Mouse (Mus musculus): Measurements from ENCODE around the gene Dlg5. TPM values are rescaled to one million over a fixed set of nuclear protein-coding genes. Genes with fewer than 3 reads are reported as not detected.

Gene Dlg5
- under 1 TPM; 0.32 to 0.49 TPM for polyA plus RNA-seq (2017; shearing (Covaris generic))

DNA sequence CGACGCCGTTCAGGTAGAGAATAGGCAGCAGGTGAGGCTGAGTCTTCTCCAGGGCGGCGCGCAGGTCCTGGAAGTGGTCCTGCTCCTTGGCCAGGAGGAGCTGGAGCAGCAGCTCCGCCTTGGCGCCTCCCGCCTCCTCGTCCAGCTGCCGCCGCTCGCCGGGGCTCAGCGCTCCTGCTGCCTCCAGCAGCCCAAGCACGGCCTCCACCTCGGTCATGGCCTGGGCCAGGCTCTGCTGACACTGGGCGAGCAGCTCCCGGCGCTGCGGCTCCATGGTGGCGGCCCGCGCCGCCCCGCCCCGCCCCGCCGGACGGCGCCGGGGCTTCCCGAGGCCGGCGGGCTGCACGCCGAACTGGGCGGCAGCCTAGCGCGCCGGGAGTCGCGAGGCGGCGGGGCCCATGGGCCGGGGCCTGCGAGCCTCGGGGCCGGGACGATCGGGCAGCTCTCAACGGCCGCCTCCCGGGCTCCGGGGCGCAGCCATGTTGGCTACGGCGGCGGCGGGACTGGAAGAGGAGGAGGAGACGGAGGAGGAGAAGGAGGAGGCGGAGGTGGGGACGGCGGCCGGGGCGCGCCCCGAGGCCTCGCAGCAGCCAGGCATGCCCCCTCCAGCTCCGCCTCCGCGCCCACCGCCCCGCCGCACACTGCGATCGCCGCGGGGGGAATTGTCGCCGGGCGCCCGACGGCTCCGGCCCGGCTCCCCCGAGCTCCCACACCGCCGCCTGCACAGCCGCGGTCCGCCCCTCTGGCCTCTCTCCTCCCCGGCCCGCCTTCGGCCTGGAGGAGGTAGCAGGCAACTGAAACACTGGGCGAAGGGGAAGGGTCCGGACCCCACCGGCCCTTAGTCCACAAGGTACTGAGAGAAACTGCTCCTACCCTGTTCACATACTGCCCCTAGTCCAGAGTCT is at the start of gene Dlg5:
Gene Dlg5, minus strand, starts transcription at position 744 of the 905 bp plus-strand sequence.
- no peak for ATAC-seq

DNA sequence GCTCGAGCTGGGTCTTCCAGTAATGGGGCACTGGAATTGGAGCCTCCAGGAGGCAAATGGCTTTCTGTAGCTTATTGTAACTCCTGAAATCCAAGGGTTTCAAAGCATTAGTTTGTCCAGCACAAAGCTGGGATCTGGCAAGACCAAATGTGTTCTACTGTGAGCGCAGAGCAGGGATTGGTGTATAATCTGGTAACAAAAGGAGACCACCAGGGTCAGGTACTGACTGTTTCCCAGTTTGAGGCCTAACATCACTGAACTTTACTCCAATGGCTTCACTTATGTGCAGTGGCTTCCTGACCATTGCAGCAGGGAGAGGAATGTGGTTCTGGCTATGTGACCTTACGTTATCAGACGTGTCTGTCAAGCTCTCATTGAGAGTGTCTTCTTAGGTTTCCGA is 47.9 kb upstream of the Dlg5 start:
- no peak for ATAC-seq

DNA sequence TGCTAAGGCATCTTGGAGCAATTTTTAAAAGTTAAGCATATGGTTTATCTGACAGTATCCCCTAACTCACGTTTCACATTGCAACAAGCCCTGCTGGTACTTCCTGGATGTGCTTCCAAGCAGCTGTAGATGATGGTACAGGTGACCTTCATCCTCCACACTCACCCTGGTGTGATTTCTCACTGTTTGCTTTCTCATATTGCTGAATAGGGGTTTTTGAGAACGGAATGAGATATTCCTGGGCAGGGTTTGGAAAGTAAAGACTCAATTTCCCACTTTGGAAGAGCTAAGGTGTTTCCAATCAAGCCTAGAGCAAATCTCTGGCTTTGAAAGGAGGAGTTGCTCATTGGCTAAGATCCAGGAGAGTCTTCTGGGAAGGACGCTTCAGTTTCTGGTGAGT is 47.2 kb upstream of the Dlg5 start, which contains the start of gene E330034G19Rik:
Gene E330034G19Rik, plus strand, starts transcription at position 301 of the 400 bp plus-strand sequence.
- no peak for ATAC-seq

DNA sequence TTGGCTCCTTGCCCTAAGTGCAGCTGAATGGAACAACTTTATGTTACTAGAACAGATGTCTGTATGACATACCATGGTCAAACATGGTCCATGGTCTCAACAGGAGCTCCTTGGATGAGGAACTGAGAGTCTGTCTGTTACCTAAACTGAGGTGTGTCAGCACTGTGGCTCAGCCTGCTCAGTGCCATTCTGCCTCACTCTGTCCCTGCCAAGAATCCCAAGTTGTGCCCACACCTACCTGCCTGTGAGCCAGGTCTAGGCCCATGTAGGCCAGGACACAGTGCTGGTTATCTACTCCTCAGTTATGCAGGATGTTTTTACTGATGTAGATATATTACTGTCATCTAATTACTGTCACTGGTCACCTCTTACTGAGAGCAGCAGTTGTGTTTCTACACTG is 45.0 kb upstream of the Dlg5 start:
- no peak for ATAC-seq

DNA sequence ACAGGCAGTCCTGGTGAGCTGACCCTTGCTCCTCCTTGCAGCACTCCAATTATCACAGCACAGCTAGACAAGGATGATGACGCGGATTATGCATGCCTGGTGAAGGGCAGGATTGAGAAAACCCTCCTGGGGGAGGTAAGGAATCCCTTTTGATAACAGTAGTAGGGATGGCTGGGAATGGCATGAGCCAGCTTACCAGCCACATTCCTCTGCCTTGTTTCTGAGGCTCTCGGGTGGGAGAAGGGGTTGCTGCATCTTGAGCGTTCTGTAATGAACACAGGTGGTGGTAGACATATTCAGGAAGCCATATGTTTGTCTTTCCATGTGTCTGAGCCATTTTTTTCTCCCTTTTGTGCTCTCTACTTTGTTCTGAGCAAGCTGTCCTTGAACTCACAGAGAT is 40.4 kb upstream of the Dlg5 start:
- no peak for ATAC-seq

DNA sequence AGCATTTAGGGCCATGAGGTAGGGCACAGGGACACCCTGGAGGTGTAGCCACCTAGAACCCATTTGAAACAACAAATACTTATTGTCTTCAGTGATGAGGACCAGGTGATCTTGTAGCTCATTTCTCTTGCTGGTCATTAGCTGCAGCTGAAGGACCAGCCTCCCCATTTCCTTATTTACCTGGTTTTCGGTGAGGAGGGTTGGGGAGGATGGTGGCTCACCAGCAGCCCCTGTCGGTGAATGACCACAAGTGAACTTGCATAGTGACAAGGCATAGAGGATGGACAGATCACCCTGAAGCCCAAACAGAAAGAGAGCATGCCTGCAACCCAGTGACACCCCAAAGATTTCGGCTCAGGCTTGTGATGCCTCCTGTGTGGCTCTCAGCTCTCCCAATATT is 36.6 kb upstream of the Dlg5 start:
- no peak for ATAC-seq

DNA sequence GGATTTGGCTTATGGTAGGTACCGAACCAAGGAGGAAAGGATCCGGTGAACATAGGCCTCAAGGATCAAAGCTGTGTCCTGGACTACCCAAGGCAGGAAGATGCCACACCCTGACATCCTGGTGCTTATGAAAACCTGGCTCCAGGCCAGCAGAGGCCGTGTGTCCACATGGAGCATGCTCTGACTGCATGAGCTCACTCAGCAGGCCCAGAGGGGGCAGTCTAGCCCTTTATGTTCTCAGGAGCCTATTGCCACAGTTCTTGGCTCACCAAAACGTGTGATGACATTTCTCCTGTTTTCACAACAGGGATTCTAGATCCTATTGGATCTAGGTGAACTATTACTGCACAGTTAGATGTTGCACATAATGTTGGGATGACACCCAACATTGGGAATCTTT is 35.6 kb upstream of the Dlg5 start:
- ATAC-seq, result no peak

DNA sequence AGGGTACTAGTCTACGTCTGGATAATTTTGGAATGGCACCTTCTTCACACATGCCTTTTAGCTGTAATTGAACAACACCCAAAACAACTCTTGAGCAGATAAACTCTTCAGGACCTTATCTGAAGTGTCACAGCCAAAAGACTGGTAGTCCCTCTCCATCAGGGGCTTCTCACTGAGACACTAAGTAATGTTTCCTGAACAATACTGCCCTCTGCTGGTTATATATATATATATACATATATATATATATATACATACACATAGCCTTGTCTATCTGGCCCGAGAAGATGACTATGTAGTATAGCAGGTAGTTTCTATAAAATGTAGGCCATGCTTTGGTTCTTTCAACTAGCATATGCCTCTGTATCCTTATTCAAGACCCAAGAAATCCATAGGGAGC is 29.8 kb upstream of the Dlg5 start:
- no peak for ATAC-seq

DNA sequence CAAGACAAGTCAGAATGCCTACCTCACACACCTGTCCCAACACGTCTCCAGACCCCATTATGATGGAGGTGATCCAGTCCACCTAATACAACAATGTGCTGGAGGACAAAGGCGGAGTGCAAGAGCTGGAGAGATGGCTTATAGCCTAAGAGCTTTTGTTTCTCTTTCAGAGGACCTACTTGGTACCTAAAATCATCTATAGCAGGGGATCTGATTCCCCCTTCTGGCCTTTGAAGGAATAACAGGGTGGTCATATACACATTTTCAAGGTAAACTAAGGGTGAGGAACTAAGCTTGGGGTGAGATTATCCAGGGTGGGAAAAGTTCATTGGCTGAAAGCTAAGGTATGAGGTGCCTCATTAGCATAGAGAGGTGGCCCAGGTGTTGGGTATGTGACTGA is 27.9 kb upstream of the Dlg5 start:
- no peak for ATAC-seq

DNA sequence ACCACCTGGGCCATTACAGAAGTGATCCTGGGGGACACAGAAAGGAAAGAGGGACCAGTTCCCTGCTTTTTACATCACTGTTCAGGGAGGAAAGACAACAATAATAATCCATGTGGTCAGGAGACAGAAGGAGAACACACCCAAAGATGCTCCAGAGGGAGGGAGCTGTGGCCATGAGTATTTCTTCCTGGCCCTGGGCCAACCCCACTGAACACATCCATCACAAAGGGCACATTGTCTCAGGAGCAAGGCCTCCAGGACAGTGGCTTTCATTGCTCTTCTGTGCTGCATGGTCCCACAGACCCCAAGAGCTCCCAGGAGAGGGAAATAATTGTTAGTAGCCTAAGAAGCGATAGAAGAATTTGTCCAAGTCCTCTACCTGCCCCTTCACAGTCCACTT is 23.9 kb upstream of the Dlg5 start:
- ATAC-seq, result no peak

DNA sequence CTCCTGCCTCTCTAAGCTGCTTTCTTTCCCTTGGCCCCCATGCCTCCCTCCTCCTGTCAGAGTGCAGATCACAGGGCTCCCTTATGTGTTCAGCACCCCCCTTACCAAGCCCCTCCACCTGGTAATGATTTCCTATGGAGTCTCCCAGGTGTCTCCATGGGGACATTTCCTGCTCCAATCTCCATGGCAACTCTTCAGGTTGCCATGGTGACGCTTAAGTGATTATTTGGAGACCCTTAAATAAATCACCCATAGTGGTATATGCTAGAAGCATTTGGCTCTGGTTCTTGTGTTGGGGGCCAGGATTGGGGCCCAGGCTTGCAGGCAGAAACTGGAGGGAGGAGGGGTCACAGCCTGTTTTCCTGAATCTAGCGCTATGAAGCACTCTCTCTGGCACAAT is 17.2 kb upstream of the Dlg5 start:
- ATAC-seq, result no peak

DNA sequence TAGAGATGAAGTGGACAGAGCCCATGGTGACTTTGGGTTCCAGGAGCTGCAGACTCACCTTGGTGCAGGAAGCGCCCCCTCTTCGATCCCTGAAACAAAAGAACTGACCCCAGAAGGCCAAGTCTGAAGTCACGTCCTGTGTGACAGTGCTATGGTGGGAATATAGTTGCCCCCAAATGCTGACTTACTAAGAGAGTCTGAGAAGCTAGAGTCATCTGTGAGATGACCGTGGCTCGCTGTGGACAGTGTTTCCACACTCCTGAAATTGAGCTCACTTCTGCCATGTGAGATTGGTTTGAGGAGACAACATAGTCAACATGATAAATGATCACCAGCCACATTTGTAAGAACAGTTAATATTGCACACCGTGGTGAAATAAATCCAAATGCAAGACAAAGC is 16.7 kb upstream of the Dlg5 start:
- no peak for ATAC-seq

DNA sequence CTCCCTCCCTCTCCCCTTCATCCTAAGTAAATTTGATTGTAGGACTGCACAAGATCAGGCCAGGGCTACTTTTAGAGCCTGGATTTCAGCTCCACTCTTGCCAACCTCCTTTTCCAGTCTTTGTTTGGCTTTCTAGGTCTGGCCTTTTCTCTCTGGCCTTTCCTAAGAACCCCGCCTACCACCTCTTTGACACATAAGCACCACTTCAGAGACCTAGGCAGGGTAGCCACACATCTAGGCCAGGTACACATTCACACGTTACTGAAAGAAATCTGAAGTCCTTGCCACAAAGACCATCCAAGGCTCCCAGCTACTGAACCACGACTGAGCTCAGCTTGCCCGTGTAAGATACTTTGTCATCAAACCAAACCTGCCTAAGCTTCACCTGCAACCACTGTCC is 14.7 kb upstream of the Dlg5 start:
- no peak for ATAC-seq

DNA sequence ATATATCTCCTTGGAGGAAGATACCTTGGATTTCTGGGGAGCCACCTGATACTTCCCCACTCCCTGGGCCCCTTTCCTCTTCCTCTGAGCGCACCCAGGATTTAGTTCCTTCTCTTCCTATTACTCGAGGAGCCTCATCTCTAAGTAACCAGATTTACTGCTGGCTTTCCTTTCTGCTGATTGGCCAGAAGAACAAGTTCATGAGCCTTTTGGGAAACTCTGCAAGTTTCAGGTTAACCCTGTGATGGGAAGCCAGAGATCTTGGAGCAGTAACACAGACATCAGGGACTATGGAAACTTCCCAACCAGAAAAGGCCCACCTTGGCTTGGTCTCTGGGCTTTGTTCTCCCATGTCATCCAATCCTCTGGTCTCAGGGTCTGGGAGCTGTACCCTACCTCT is 10.2 kb upstream of the Dlg5 start:
- ATAC-seq, result no peak

DNA sequence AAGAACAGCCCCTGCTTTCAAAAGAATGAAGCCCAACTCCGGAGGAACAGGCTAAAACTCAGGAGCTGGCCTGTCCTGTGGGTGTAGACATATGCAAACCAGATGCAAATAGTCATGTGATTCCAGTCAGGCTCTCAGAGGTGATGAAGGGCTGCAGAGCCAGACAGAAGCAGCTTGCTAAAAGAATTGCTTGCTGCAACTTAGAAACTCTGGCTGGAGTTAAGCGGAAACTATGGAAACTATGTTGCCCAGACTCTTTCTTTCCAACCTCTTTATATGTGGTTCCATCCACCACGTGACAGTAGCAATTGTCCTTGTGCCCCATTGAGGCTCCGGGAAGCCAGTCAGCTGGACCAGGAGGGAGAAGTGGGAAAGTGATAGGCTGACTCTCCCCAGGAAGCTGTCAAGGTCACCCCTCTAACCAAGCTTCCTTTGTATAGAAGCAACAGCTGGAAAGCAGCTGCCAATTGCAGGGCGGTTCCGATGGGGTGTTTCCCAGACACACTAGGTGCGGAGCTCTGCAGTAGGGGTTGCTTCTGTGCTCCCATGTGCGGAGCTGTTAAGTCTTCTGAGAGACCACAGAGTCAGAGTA is 8.0 kb upstream of the Dlg5 start:
- ATAC-seq, result no peak

DNA sequence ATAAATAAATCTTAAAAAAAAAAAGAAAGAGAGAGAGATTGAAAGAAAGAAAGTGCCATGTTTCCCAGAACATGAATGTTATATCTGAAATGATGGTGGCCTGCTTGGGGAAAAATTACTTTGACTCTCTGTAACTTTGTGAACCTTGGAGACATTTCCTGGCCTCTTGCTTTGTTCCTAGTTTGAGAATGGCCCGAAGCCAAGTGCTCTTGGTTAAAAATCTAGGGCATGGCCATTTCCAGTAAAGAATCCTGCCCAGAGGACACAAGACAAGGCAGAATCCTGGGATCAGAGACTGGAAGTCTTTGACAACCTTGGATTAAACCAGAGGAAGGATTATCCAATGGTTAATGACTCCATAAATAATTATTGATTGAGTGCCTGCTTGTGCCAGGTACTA is 5.6 kb upstream of the Dlg5 start:
- ATAC-seq, result no peak

DNA sequence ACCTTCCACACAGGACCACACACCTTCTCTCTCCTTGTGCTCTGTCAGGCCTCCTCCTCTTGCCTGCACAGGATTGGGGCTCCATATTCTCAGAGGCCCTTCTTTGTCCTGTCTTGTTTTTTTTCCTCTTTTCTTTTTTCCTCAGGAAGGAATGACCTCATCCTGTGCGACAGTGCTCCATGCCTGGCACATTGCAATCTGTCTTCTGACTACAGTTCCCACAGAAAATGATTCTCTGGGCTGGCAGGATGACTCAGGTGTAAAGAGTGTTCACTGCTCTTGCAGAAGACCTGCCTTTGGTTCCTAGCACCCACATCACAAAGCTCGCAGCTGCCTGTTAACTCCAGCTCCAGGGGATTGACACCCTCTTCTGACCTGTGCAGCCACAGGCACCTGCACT is 4.2 kb upstream of the Dlg5 start:
- no peak for ATAC-seq

DNA sequence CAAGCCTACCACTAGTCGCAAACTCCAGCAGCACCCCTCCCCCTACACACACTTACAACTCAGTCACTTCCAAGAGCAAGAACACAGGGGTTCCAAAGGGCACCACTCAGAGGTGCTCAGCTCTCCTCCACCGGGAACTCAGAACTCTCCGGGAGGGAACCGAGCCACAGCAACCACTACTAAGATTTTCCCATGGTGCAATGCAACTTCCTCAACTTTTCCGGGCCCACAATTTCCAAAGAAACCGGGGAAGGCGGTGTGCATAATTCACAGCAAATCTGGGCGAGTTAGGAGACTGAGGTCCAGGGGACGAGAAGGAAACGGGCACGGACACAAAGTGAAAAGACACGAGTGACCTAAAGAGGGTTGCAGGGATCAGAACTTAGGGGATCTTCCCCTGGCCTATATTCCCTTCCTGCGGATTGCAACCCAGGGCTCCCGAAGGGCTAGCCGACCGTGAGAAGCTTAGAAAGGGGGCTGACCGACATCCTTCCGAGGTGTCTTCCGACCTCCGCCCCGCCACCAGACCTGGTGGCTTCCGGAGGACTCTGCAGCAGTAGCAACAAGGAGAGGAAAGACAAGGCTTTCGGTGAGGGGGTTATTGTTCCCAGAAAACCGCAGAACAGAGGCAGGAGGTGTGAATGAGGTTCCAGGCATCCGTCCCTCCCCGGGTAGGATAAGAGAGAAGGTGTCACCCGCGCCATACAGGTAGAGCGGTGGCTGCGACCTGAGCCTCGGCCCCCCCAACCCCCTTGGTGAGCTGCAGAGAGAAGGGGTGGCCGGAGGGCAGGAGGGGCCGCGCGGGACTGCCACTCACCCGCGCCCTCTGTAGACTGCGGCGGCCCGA is 1.2 kb downstream of the Dlg5 start:
- no peak for ATAC-seq

DNA sequence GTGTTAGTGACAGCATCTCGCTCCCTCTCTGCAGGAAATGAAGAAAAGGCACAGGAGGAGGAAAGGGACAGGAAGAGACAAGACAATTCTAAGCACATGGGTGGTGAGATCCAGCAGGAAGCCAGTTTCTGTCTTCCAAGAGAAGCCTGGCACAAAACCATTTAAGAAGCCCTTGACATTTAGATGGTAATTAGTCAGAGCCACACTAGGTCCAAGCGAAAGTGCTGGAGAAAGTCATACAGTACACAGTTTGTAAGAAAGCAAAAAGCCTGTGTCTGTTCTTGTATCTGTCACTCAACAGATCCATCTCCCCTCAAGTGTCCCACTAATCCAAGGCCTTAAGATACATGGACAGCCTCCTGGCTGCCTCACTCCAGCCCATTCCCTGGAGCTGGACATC is 3.7 kb downstream of the Dlg5 start:
- ATAC-seq, result no peak

DNA sequence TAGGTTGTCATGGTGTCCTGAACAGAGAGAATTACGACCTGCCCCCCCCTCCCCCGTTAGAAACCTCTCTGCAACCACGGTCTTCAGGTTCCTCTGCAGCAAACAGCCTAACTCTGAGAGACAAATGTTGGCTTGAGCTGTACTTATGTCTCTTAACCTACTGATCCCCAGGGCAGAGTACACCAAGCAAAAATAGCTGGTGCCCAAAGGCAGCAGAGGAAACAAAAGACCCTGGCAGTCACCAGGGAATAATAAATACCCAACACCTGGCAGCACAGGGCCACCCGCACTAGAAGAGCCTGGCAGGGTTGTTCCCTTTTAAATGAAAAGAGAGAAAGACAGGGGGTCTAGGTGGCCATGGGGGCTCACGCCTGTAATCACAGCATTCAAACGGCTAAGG is 4.9 kb downstream of the Dlg5 start:
- no peak for ATAC-seq

DNA sequence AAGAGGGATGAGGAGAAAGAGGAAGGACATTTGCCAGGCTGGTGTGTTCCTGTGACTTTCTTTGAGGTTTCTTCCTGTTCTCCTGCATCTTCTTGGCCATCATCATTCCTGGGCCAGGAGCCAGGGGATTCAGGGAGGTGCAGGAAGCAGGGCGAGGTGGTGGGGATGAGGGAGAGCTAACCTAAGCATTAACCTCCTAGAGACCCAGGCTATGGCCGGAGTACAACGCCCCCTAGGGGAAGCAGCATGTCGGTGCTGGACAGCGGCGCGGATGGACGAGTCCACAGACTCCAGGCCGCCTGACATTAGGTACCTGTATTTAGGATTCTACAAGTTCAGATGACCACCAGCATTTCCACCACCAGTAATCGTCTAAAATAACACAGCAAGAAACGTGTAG is 6.1 kb downstream of the Dlg5 start:
- ATAC-seq, result no peak

DNA sequence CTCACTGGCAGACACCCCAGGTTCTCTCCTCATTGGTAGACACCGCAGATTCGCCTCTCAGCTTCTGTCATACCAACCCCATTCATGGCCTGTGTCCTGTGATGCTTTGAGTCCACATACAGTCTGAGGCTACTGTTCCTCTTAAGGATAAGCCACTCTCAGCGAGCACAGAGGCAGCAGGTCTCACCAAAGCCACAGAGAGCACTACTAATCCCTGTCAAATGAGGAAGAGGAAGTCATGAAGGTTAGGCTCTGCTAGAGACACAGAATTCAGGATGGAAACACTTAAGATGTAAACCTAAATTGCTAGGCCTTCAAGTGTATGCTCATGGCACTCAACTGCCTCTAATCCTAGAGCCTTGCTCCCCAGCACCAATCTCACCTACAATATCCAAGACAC is 9.8 kb downstream of the Dlg5 start:
- no peak for ATAC-seq

DNA sequence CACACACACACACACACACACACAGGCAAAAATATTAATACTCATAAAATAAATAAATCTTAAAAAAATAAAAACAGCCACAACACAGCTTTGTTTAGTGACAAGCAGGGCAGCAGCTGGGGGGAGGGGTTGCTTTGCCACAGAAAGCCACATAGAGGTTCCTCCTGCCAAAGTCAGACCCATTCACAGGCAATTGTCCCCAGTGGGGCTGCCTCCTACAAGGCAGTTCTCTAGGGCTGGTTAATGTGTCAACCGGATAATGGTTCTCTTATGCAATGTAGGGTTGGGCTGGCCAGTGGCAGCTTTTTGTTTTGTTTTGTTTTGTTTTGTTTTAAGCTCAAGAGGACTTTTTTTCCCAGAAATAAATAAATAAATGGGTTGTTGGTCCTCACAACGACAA is 11.3 kb downstream of the Dlg5 start:
- ATAC-seq, result no peak

Data from CD4-positive, CD25-positive, alpha-beta regulatory T cell, adult 4 months (primary cell).